Mouse (Mus musculus): ENCODE measurements around the gene Oaz1. TPM values are rescaled to one million over a fixed set of nuclear protein-coding genes. Genes with fewer than 3 reads are reported as not detected.
A peak's percentile ranks its signal among the peaks of the same experiment; 100 is the strongest.

Oaz1 gene
- 2,064 and 2,176 TPM in 2 replicates for polyA plus RNA-seq (2016; fragmentation: Nextera tagmentation; extraction: Ambion mirVana)

- Histone ChIP-seq H3K36me3 (peaks cover 29% of the 10 kb centered on the region), H3K4me3 (peak within 1 kb of the TSS; percentile 85), H3K27me3 (ENCODE audit: insufficient read depth, poor library complexity, severe bottlenecking) (no peaks in the 10 kb centered on the region), H3K4me1 (peaks cover 36% of the 10 kb centered on the region), H3K9me3 (no peaks in the 10 kb centered on the region), H3K27ac (peak within 1 kb of the TSS; percentile 97)
- DNase-seq (ENCODE audit: low spot score) = peak; percentile 100
- under 1% methylated on average over 78 of the region's 82 CpGs for WGBS
Observed at GRCm38 (mm10) chr10:80826151-80827062, at the start of gene Oaz1. Gene Oaz1 (plus strand): TSS chr10:80826656.

- no peak overlapping the region for H3K27ac ChIP-seq
- 94% methylated on average over 5 of the region's 5 CpGs for WGBS
- no peak for DNase-seq (ENCODE audit: low spot score)
- peaks cover 95% of the 10 kb centered on the region for H3K36me3 ChIP-seq
- H3K4me3 ChIP-seq = no peak overlapping the region
- H3K9me3 ChIP-seq = no peaks in the 10 kb centered on the region
- no peaks in the 10 kb centered on the region for H3K27me3 ChIP-seq (ENCODE audit: insufficient read depth, poor library complexity, severe bottlenecking)
- peaks cover 41% of the 10 kb centered on the region for H3K4me1 ChIP-seq
Observed at GRCm38 (mm10) chr10:80777123-80777522, 49.3 kb upstream of the Oaz1 start.

GRCm38 (mm10) chr10:80779565-80779964 is 46.9 kb upstream of the Oaz1 start:
- Histone ChIP-seq H3K4me1 (peaks cover 16% of the 10 kb centered on the region), H3K36me3 (peaks cover 98% of the 10 kb centered on the region), H3K27me3 (ENCODE audit: insufficient read depth, poor library complexity, severe bottlenecking) (no peaks in the 10 kb centered on the region), H3K27ac (no peak overlapping the region), H3K4me3 (no peak overlapping the region), H3K9me3 (no peaks in the 10 kb centered on the region)
- no peak for DNase-seq (ENCODE audit: low spot score)

GRCm38 (mm10) chr10:80784302-80784701 is 42.2 kb upstream of the Oaz1 start:
- no peaks in the 10 kb centered on the region for H3K4me1 ChIP-seq
- no peaks in the 10 kb centered on the region for H3K27me3 ChIP-seq (ENCODE audit: insufficient read depth, poor library complexity, severe bottlenecking)
- no peaks in the 10 kb centered on the region for H3K9me3 ChIP-seq
- H3K4me3 ChIP-seq = no peak overlapping the region
- peaks cover 100% of the 10 kb centered on the region for H3K36me3 ChIP-seq
- no peak overlapping the region for H3K27ac ChIP-seq
- 95% methylated on average over 2 of the region's 2 CpGs for whole genome bisulfite sequencing
- no peak for DNase-seq (ENCODE audit: low spot score)

GRCm38 (mm10) chr10:80784871-80785270 is 41.6 kb upstream of the Oaz1 start:
- H3K9me3 ChIP-seq = no peaks in the 10 kb centered on the region
- H3K4me3 ChIP-seq = no peak overlapping the region
- H3K27me3 ChIP-seq (ENCODE audit: insufficient read depth, poor library complexity, severe bottlenecking) = no peaks in the 10 kb centered on the region
- H3K27ac ChIP-seq = no peak overlapping the region
- 90% methylated on average over 12 of the region's 12 CpGs for WGBS
- H3K36me3 ChIP-seq = peaks cover 98% of the 10 kb centered on the region
- H3K4me1 ChIP-seq = no peaks in the 10 kb centered on the region
- DNase-seq (ENCODE audit: low spot score) = no peak

- no peak for DNase-seq (ENCODE audit: low spot score)
- H3K27ac ChIP-seq = no peak overlapping the region
- WGBS = 91% methylated on average over 11 of the region's 11 CpGs
- H3K27me3 ChIP-seq (ENCODE audit: insufficient read depth, poor library complexity, severe bottlenecking) = no peaks in the 10 kb centered on the region
- H3K9me3 ChIP-seq = no peaks in the 10 kb centered on the region
- peaks cover 98% of the 10 kb centered on the region for H3K36me3 ChIP-seq
- H3K4me3 ChIP-seq = no peak overlapping the region; the same call in 1 of the 2 replicates
- peaks cover 7% of the 10 kb centered on the region for H3K4me1 ChIP-seq
Observed at GRCm38 (mm10) chr10:80785963-80786362, 40.5 kb upstream of the Oaz1 start.

- H3K27me3 ChIP-seq (ENCODE audit: insufficient read depth, poor library complexity, severe bottlenecking) = no peaks in the 10 kb centered on the region
- H3K36me3 ChIP-seq = peaks cover 98% of the 10 kb centered on the region
- H3K4me1 ChIP-seq = peaks cover 22% of the 10 kb centered on the region
- no peaks in the 10 kb centered on the region for H3K9me3 ChIP-seq
- no peak overlapping the region for H3K4me3 ChIP-seq
- 74% methylated on average over 2 of the region's 2 CpGs for WGBS
- H3K27ac ChIP-seq = no peak overlapping the region
- no peak for DNase-seq (ENCODE audit: low spot score)
Observed at GRCm38 (mm10) chr10:80787517-80787916, 38.9 kb upstream of the Oaz1 start.

- no peak for DNase-seq (ENCODE audit: low spot score)
- H3K27me3 ChIP-seq (ENCODE audit: insufficient read depth, poor library complexity, severe bottlenecking) = no peaks in the 10 kb centered on the region
- H3K4me3 ChIP-seq = no peak overlapping the region
- peaks cover 98% of the 10 kb centered on the region for H3K36me3 ChIP-seq
- 85% methylated on average over 19 of the region's 19 CpGs for WGBS
- H3K4me1 ChIP-seq = peaks cover 28% of the 10 kb centered on the region
- H3K27ac ChIP-seq = peak overlapping the region; percentile 57
- no peaks in the 10 kb centered on the region for H3K9me3 ChIP-seq
Observed at GRCm38 (mm10) chr10:80790761-80791404, 35.6 kb upstream of the Oaz1 start.

- peak; percentile 86 for DNase-seq (ENCODE audit: low spot score)
- Histone ChIP-seq H3K4me1 (peaks cover 36% of the 10 kb centered on the region), H3K27me3 (ENCODE audit: insufficient read depth, poor library complexity, severe bottlenecking) (no peaks in the 10 kb centered on the region), H3K4me3 (peak overlapping the region; percentile 3; the same call in 1 of the 2 replicates), H3K27ac (peak overlapping the region; percentile 65), H3K36me3 (peaks cover 98% of the 10 kb centered on the region), H3K9me3 (no peaks in the 10 kb centered on the region)
- 67% methylated on average over 33 of the region's 33 CpGs for WGBS
Observed at GRCm38 (mm10) chr10:80791476-80792174, 34.8 kb upstream of the Oaz1 start.

- no peaks in the 10 kb centered on the region for H3K9me3 ChIP-seq
- H3K36me3 ChIP-seq = peaks cover 92% of the 10 kb centered on the region
- H3K27me3 ChIP-seq (ENCODE audit: insufficient read depth, poor library complexity, severe bottlenecking) = no peaks in the 10 kb centered on the region
- peak overlapping the region; percentile 3; the same call in 1 of the 2 replicates for H3K4me3 ChIP-seq
- DNase-seq (ENCODE audit: low spot score) = no peak
- peak overlapping the region; percentile 65 for H3K27ac ChIP-seq
- peaks cover 43% of the 10 kb centered on the region for H3K4me1 ChIP-seq
- WGBS = 76% methylated on average over 41 of the region's 41 CpGs
Observed at GRCm38 (mm10) chr10:80792175-80793032, 34.1 kb upstream of the Oaz1 start.

GRCm38 (mm10) chr10:80793033-80793784 is 33.2 kb upstream of the Oaz1 start:
- no peak for DNase-seq (ENCODE audit: low spot score)
- peaks cover 84% of the 10 kb centered on the region for H3K36me3 ChIP-seq
- H3K9me3 ChIP-seq = no peaks in the 10 kb centered on the region
- peaks cover 43% of the 10 kb centered on the region for H3K4me1 ChIP-seq
- H3K27me3 ChIP-seq (ENCODE audit: insufficient read depth, poor library complexity, severe bottlenecking) = no peaks in the 10 kb centered on the region
- no peak overlapping the region for H3K4me3 ChIP-seq
- WGBS = 90% methylated on average over 13 of the region's 13 CpGs
- H3K27ac ChIP-seq = no peak overlapping the region

Data from heart, embryonic 10.5 days (tissue).